Mouse (Mus musculus): Measurements from ENCODE around the gene Tcaf2. TPM values are rescaled to one million over a fixed set of nuclear protein-coding genes. Genes with fewer than 3 reads are reported as not detected.
A peak's percentile ranks its signal among the peaks of the same experiment; 100 is the strongest.

Gene Tcaf2
- polyA plus RNA-seq (2012; ENCODE audit: insufficient read depth, insufficient read length, missing spikeins): not detected in 2 replicates

GRCm38 (mm10) chr6:42644912-42645549 lies at the start of gene Tcaf2:
Tcaf2 (minus strand) TSS chr6:42645254.
- H3K4me1 ChIP-seq (ENCODE audit: control insufficient read depth, insufficient read depth, low read length): no peaks in the 10 kb centered on the region
- no peak within 1 kb of the TSS for H3K4me3 ChIP-seq (ENCODE audit: insufficient read depth, low read length)
- no peak within 1 kb of the TSS for H3K27ac ChIP-seq (ENCODE audit: insufficient read depth, low read depth, low read length)
- no peak for TF ChIP-seq POLR2A (IDR thresholded peaks at IDR 0.05; ENCODE audit: borderline replicate concordance, low read depth, low read length)
- TF ChIP-seq CTCF (IDR thresholded peaks at IDR 0.05; ENCODE audit: low read depth, low read length): 0 out of 2 replicates have a peak, but pooled peaks have one; percentile 34

- H3K4me3 ChIP-seq (ENCODE audit: insufficient read depth, low read length): peak overlapping the region; percentile 61
- no peak for TF ChIP-seq POLR2A (IDR thresholded peaks at IDR 0.05; ENCODE audit: borderline replicate concordance, low read depth, low read length)
- TF ChIP-seq CTCF (IDR thresholded peaks at IDR 0.05; ENCODE audit: low read depth, low read length): no peak
- H3K27ac ChIP-seq (ENCODE audit: insufficient read depth, low read depth, low read length): no peak overlapping the region
Measured at GRCm38 (mm10) chr6:42692517-42693190, 47.6 kb upstream of the Tcaf2 start.

GRCm38 (mm10) chr6:42692154-42692516 lies 47.1 kb upstream of the Tcaf2 start:
- TF ChIP-seq CTCF (IDR thresholded peaks at IDR 0.05; ENCODE audit: low read depth, low read length) (no peak), POLR2A (IDR thresholded peaks at IDR 0.05; ENCODE audit: borderline replicate concordance, low read depth, low read length) (no peak)
- H3K4me1 ChIP-seq (ENCODE audit: control insufficient read depth, insufficient read depth, low read length): no peaks in the 10 kb centered on the region
- H3K27ac ChIP-seq (ENCODE audit: insufficient read depth, low read depth, low read length): no peak overlapping the region
- peak overlapping the region; percentile 61 for H3K4me3 ChIP-seq (ENCODE audit: insufficient read depth, low read length)

More at GRCm38 (mm10) chr6:42692517-42693190, 47.6 kb upstream of the Tcaf2 start:
- no peaks in the 10 kb centered on the region for H3K4me1 ChIP-seq (ENCODE audit: control insufficient read depth, insufficient read depth, low read length)

GRCm38 (mm10) chr6:42689761-42690160 lies 44.7 kb upstream of the Tcaf2 start:
- TF ChIP-seq POLR2A (IDR thresholded peaks at IDR 0.05; ENCODE audit: borderline replicate concordance, low read depth, low read length) (no peak), CTCF (IDR thresholded peaks at IDR 0.05; ENCODE audit: low read depth, low read length) (no peak)
- Histone ChIP-seq H3K4me3 (ENCODE audit: insufficient read depth, low read length) (no peak overlapping the region), H3K27ac (ENCODE audit: insufficient read depth, low read depth, low read length) (no peak overlapping the region), H3K4me1 (ENCODE audit: control insufficient read depth, insufficient read depth, low read length) (no peaks in the 10 kb centered on the region)

- Histone ChIP-seq H3K27ac (ENCODE audit: insufficient read depth, low read depth, low read length) (no peak overlapping the region), H3K4me1 (ENCODE audit: control insufficient read depth, insufficient read depth, low read length) (no peaks in the 10 kb centered on the region), H3K4me3 (ENCODE audit: insufficient read depth, low read length) (no peak overlapping the region)
- TF ChIP-seq CTCF (IDR thresholded peaks at IDR 0.05; ENCODE audit: low read depth, low read length): no peak
- TF ChIP-seq POLR2A (IDR thresholded peaks at IDR 0.05; ENCODE audit: borderline replicate concordance, low read depth, low read length): no peak
Measured at GRCm38 (mm10) chr6:42687907-42688306, 42.9 kb upstream of the Tcaf2 start.

- no peak for TF ChIP-seq CTCF (IDR thresholded peaks at IDR 0.05; ENCODE audit: low read depth, low read length)
- Histone ChIP-seq H3K4me3 (ENCODE audit: insufficient read depth, low read length) (no peak overlapping the region), H3K27ac (ENCODE audit: insufficient read depth, low read depth, low read length) (no peak overlapping the region), H3K4me1 (ENCODE audit: control insufficient read depth, insufficient read depth, low read length) (no peaks in the 10 kb centered on the region)
Measured at GRCm38 (mm10) chr6:42680077-42680476, 35.0 kb upstream of the Tcaf2 start.

GRCm38 (mm10) chr6:42676011-42676410 lies 31.0 kb upstream of the Tcaf2 start:
- TF ChIP-seq POLR2A (IDR thresholded peaks at IDR 0.05; ENCODE audit: borderline replicate concordance, low read depth, low read length) (no peak), CTCF (IDR thresholded peaks at IDR 0.05; ENCODE audit: low read depth, low read length) (no peak)
- H3K27ac ChIP-seq (ENCODE audit: insufficient read depth, low read depth, low read length): no peak overlapping the region
- no peaks in the 10 kb centered on the region for H3K4me1 ChIP-seq (ENCODE audit: control insufficient read depth, insufficient read depth, low read length)
- H3K4me3 ChIP-seq (ENCODE audit: insufficient read depth, low read length): no peak overlapping the region

- Histone ChIP-seq H3K27ac (ENCODE audit: insufficient read depth, low read depth, low read length) (no peak overlapping the region), H3K4me3 (ENCODE audit: insufficient read depth, low read length) (no peak overlapping the region), H3K4me1 (ENCODE audit: control insufficient read depth, insufficient read depth, low read length) (no peaks in the 10 kb centered on the region)
- no peak for TF ChIP-seq POLR2A (IDR thresholded peaks at IDR 0.05; ENCODE audit: borderline replicate concordance, low read depth, low read length)
- no peak for TF ChIP-seq CTCF (IDR thresholded peaks at IDR 0.05; ENCODE audit: low read depth, low read length)
Measured at GRCm38 (mm10) chr6:42671767-42672166, 26.7 kb upstream of the Tcaf2 start.

- TF ChIP-seq CTCF (IDR thresholded peaks at IDR 0.05; ENCODE audit: low read depth, low read length) (no peak), POLR2A (IDR thresholded peaks at IDR 0.05; ENCODE audit: borderline replicate concordance, low read depth, low read length) (no peak)
- no peak overlapping the region for H3K4me3 ChIP-seq (ENCODE audit: insufficient read depth, low read length)
- H3K4me1 ChIP-seq (ENCODE audit: control insufficient read depth, insufficient read depth, low read length): no peaks in the 10 kb centered on the region
- H3K27ac ChIP-seq (ENCODE audit: insufficient read depth, low read depth, low read length): no peak overlapping the region
Measured at GRCm38 (mm10) chr6:42667722-42668121, 22.7 kb upstream of the Tcaf2 start.

- TF ChIP-seq CTCF (IDR thresholded peaks at IDR 0.05; ENCODE audit: low read depth, low read length): no peak
- no peaks in the 10 kb centered on the region for H3K4me1 ChIP-seq (ENCODE audit: control insufficient read depth, insufficient read depth, low read length)
- no peak overlapping the region for H3K4me3 ChIP-seq (ENCODE audit: insufficient read depth, low read length)
- no peak overlapping the region for H3K27ac ChIP-seq (ENCODE audit: insufficient read depth, low read depth, low read length)
Measured at GRCm38 (mm10) chr6:42661739-42662138, 16.7 kb upstream of the Tcaf2 start.
